In genomic region chr14:25695059-25695458, GRCm38 (mm10) we compare ENCODE assay signal across 8 mouse cellular contexts. TPM values are rescaled to one million over a fixed set of nuclear protein-coding genes. Genes with fewer than 3 reads are reported as not detected.
DNase-seq lines count a peak whose midpoint lies in the region; ATAC-seq and TF ChIP-seq lines count a peak whose summit lies in the region.

No protein-coding gene starts in this region.

- H3K9ac ChIP-seq in heart, embryonic 13.5 days = peak overlapping the region; percentile 98
- peak overlapping the region; percentile 94 for H3K9ac ChIP-seq in MEL (ENCODE audit: control insufficient read depth, low read depth, low read length, poor library complexity, severe bottlenecking)

- no peaks in the 10 kb centered on the region for H3K27me3 ChIP-seq in heart, embryonic 13.5 days (replicated peaks)
- no peaks in the 10 kb centered on the region for H3K27me3 ChIP-seq in MEL (ENCODE audit: control insufficient read depth in 1 of 2, insufficient read depth in 2 of 2, low read length in 2 of 2)

- peak overlapping the region; percentile 95 for H3K4me3 ChIP-seq in heart, embryonic 13.5 days
- peak overlapping the region; percentile 66 to 74 for H3K4me3 ChIP-seq in MEL (ENCODE audit: control insufficient read depth in 1 of 2, insufficient read depth in 1 of 2, low read depth in 2 of 2, low read length in 2 of 2)

- no peak for DNase-seq in heart, postnatal 4 days
- peak; percentile 74 for DNase-seq in MEL (ENCODE audit: low read depth, low spot score)
- DNase-seq in layer of hippocampus, adult 8-10 months (ENCODE audit: low spot score in 2 of 2) = no peak
- DNase-seq in spleen, postnatal 4 days (ENCODE audit: low spot score in 2 of 2) = no peak
- DNase-seq in spleen, adult 18-20 months = no peak

- no peak for TF ChIP-seq POLR2A in MEL (IDR thresholded peaks at IDR 0.05; ENCODE audit: control insufficient read depth in 1 of 2, insufficient read depth in 1 of 2, low read depth in 1 of 2, low read length in 2 of 2, poor library complexity in 1 of 2)

- no peak for ATAC-seq in heart, embryonic 13.5 days (ENCODE audit: extremely low read depth, insufficient number of reproducible peaks, low FRiP score, low TSS enrichment)
- ATAC-seq in hematopoietic stem cell, adult 5-6 weeks (replicated peaks in 1 of 2; ENCODE audit: insufficient read depth in 1 of 2, low FRiP score in 2 of 2, low TSS enrichment in 1 of 2, low read depth in 1 of 2, poor library complexity in 2 of 2, severe bottlenecking in 2 of 2) = peak; percentile 77 to 78
- peak; percentile 79 for ATAC-seq in megakaryocyte-erythroid progenitor cell, adult 5-6 weeks (replicated peaks; ENCODE audit: low FRiP score, low TSS enrichment, poor library complexity, severe bottlenecking)

- 39% methylated on average over 6 of the region's 6 CpGs for WGBS in heart, embryonic 13.5 days

- TF ChIP-seq CTCF in MEL (IDR thresholded peaks at IDR 0.05 in 2 of 3, conservative IDR thresholded peaks at IDR 0.05 in 1 of 3; ENCODE audit: control insufficient read depth in 1 of 3, insufficient read depth in 1 of 3, low read depth in 2 of 3, low read length in 3 of 3, poor library complexity in 1 of 3, severe bottlenecking in 1 of 3) = no peak

- peak; percentile 78 to 82 for TF ChIP-seq EP300 in MEL (IDR thresholded peaks at IDR 0.05; ENCODE audit: low read depth in 1 of 2, low read length in 2 of 2)

- peak overlapping the region; percentile 93 for H3K4me2 ChIP-seq in heart, embryonic 13.5 days

- no peak for TF ChIP-seq RAD21 in MEL (IDR thresholded peaks at IDR 0.05; ENCODE audit: low read depth, low read length)

- no peaks in the 10 kb centered on the region for H3K9me3 ChIP-seq in heart, embryonic 13.5 days
- no peaks in the 10 kb centered on the region for H3K9me3 ChIP-seq in MEL (replicated peaks; ENCODE audit: insufficient read depth, low read length)

- peaks cover 20% of the 10 kb centered on the region for H3K79me2 ChIP-seq in MEL (ENCODE audit: control insufficient read depth, insufficient read depth, low read length, poor library complexity)

- peaks cover 48% of the 10 kb centered on the region for H3K36me3 ChIP-seq in heart, embryonic 13.5 days
- peaks cover 0 to 9% of the 10 kb centered on the region in 2 experiments; a peak in 2 of 4 replicates for H3K36me3 ChIP-seq in MEL (ENCODE audit: control insufficient read depth in 1 of 2, insufficient read depth in 2 of 2, low read length in 2 of 2)

- peak overlapping the region; percentile 80; the same call in 1 of the 2 replicates for H3K27ac ChIP-seq in heart, embryonic 13.5 days (replicated peaks)
- peak overlapping the region; percentile 33 for H3K27ac ChIP-seq in MEL (ENCODE audit: control insufficient read depth, low read depth, low read length)

- peaks cover 39% of the 10 kb centered on the region for H3K4me1 ChIP-seq in heart, embryonic 13.5 days
- H3K4me1 ChIP-seq in MEL (ENCODE audit: control insufficient read depth in 1 of 2, insufficient read depth in 2 of 2, low read length in 2 of 2) = peaks cover 3 to 18% of the 10 kb centered on the region in 2 experiments; a peak in 3 of 4 replicates

TF ChIP-seq in MEL, 35 proteins besides CTCF, POLR2A, EP300 and RAD21:
- TF ChIP-seq SIN3A (IDR thresholded peaks at IDR 0.05; ENCODE audit: low read length) (no peak; the same call in 1 of the 2 replicates), TAL1 (IDR thresholded peaks at IDR 0.05; ENCODE audit: low read length) (peak; percentile 91), POLR2AphosphoS2 (IDR thresholded peaks at IDR 0.05; ENCODE audit: low read length) (no peak), MAX (IDR thresholded peaks at IDR 0.05; ENCODE audit: low read length) (peak; percentile 60; the same call in 1 of the 2 replicates), GATA1 (IDR thresholded peaks at IDR 0.05; ENCODE audit: low read depth, low read length) (peak; percentile 55; the same call in 1 of the 2 replicates), MEF2A (IDR thresholded peaks at IDR 0.05; ENCODE audit: extremely low read depth, insufficient replicate concordance, low read depth, low read length, poor library complexity, severe bottlenecking) (no peak), ZMIZ1 (IDR thresholded peaks at IDR 0.05; ENCODE audit: low read depth, low read length) (no peak), POLR2AphosphoS5 (IDR thresholded peaks at IDR 0.05; ENCODE audit: borderline replicate concordance, low read depth, low read length) (no peak), MAZ (IDR thresholded peaks at IDR 0.05; ENCODE audit: low read depth, low read length) (no peak), USF2 (IDR thresholded peaks at IDR 0.05; ENCODE audit: borderline replicate concordance in 1 of 2, insufficient read depth in 1 of 2, low read depth in 1 of 2, low read length in 2 of 2) (no peak), ETS1 (IDR thresholded peaks at IDR 0.05; ENCODE audit: low read depth, low read length) (peak; percentile 83), CHD1 (IDR thresholded peaks at IDR 0.05; ENCODE audit: low read depth, low read length) (0 out of 2 replicates have a peak, but pooled peaks have one; percentile 16), JUND (IDR thresholded peaks at IDR 0.05; ENCODE audit: low read depth, low read length) (no peak), ZNF384 (IDR thresholded peaks at IDR 0.05; ENCODE audit: low read depth, low read length) (no peak), UBTF (IDR thresholded peaks at IDR 0.05; ENCODE audit: borderline replicate concordance, insufficient read depth, low read depth, low read length) (no peak), TBP (IDR thresholded peaks at IDR 0.05; ENCODE audit: low read depth, low read length) (0 out of 2 replicates have a peak, but pooled peaks have one; percentile 16), ZC3H11A (IDR thresholded peaks at IDR 0.05; ENCODE audit: low read depth, low read length) (no peak), TCF12 (IDR thresholded peaks at IDR 0.05; ENCODE audit: low read depth, low read length) (peak; percentile 80), MYC (IDR thresholded peaks at IDR 0.05; ENCODE audit: low read depth, low read length) (no peak), ELF1 (IDR thresholded peaks at IDR 0.05; ENCODE audit: low read depth, low read length) (peak; percentile 70), BHLHE40 (IDR thresholded peaks at IDR 0.05; ENCODE audit: borderline replicate concordance, low read depth, low read length) (no peak), RCOR1 (IDR thresholded peaks at IDR 0.05; ENCODE audit: low read depth, low read length) (peak; percentile 47; the same call in 1 of the 2 replicates), KAT2A (conservative IDR thresholded peaks at IDR 0.05; ENCODE audit: low read depth, low read length) (no peak), MAFK (IDR thresholded peaks at IDR 0.05; ENCODE audit: borderline replicate concordance, low read depth, low read length) (no peak), NELFE (IDR thresholded peaks at IDR 0.05; ENCODE audit: low read depth, low read length) (no peak), GABPA (IDR thresholded peaks at IDR 0.05; ENCODE audit: low read depth, low read length) (no peak), NRF1 (IDR thresholded peaks at IDR 0.05; ENCODE audit: insufficient read depth, low read depth, low read length, poor library complexity, severe bottlenecking) (no peak)

RNA-seq across cellular contexts. Expression of gene Ppif, which starts 1.1 kb away (rescaled TPM):
- polyA plus RNA-seq in heart, embryonic 13.5 days (2015; fragmentation: Nextera tagmentation; extraction: Ambion mirVana) = 93.7 and 99.8 TPM in 2 replicates
- 100 to 1,000 TPM; 188 to 208 TPM for total RNA-seq in heart, postnatal 4 days (2021)
- total RNA-seq in MEL (2012; rRNA removed) = 56.3 and 71.0 TPM in 2 replicates
- 100 to 1,000 TPM; 127 to 128 TPM for polyA plus RNA-seq in MEL (2012; ENCODE audit: insufficient read depth in 1 of 2, insufficient read length in 2 of 2, low read depth in 1 of 2, low replicate concordance in 2 of 2, missing spikeins in 1 of 2)
- 29.5 and 40.3 TPM in 2 replicates for total RNA-seq in hematopoietic stem cell, adult 5-6 weeks (2017)
- 142 and 159 TPM in 2 replicates for total RNA-seq in megakaryocyte-erythroid progenitor cell, adult 5-6 weeks (2014; fragmentation: Nextera tagmentation)
- 42.9 and 55.8 TPM in 2 replicates for total RNA-seq in megakaryocyte-erythroid progenitor cell, adult 5-6 weeks (2017)
- total RNA-seq in layer of hippocampus, adult 8-10 months (2022) = 10 to 100 TPM; 25.5 to 30.6 (median 27.9) TPM
